Mouse (Mus musculus): ENCODE measurements around the gene Batf. TPM values are rescaled to one million over a fixed set of nuclear protein-coding genes. Genes with fewer than 3 reads are reported as not detected.

The Batf gene
- polyA plus RNA-seq, 1 experiment from 2014 or later: 5.7 TPM

DNA sequence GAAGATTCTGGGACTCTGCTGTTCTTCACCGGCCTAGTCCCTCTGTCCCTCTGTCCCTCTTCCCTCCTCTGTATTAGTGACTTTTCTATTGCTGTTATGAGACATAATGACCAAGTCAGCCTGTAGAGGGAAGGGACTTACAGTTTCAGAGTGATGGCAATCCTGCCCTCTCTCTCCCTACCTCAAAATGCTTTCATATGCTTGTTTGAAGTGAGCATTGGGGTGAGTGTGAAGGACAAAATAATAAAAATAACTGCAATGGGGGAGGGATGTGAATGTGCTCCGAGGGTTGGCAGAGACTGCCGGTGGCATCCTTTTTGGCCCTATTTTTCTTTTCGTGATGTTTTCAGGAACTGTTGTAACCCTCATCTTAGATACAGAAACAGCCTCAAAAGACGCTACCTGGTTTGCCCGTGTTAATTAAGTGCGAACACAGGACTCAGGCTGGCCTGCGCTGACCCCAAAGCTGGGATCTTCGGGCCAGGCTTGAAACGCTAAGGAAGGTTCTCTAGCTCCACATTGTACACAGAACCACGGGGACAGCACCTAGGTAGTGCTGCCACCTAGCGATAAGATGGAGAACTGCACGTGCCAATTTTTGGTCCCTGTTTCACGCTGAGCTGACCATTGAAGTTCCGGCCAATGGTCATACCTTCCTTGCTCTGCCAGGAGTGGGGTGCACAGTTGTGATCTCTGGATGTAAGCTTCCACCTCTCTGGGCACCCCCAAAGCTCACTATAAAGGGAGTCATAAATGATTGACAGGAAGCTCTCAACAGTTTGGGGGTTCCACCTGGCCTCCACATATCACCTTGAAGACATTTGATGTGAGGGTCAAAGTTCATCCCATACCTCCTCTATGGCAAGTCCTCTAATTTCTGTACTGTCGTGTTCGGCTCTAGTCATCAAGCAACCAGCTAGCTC lies 42.8 kb downstream of the Batf start:
- peak; percentile 56 for ATAC-seq (ENCODE audit: low read depth)
- peaks cover 2% of the 10 kb centered on the region for H3K4me1 ChIP-seq (replicated peaks; ENCODE audit: control insufficient read depth, insufficient read depth, low read length)
- no peak overlapping the region for H3K4me2 ChIP-seq (ENCODE audit: low read depth, low read length)

GRCm38 (mm10) chr12:85729945-85730290 lies 43.4 kb downstream of the Batf start:
- H3K4me1 ChIP-seq (replicated peaks; ENCODE audit: control insufficient read depth, insufficient read depth, low read length): peaks cover 2% of the 10 kb centered on the region
- 54% methylated on average over 6 of the region's 6 CpGs for WGBS
- H3K4me2 ChIP-seq (ENCODE audit: low read depth, low read length): no peak overlapping the region
- no peaks in the 10 kb centered on the region for H3K27me3 ChIP-seq (ENCODE audit: control insufficient read depth, insufficient read depth, low read depth, low read length)
- ATAC-seq (ENCODE audit: low read depth): no peak; the same call in 1 of the 2 replicates
- no peak overlapping the region for H3K9ac ChIP-seq (ENCODE audit: low read length)
- H3K27ac ChIP-seq (ENCODE audit: low read length): no peak overlapping the region
- no peaks in the 10 kb centered on the region for H3K9me3 ChIP-seq (ENCODE audit: control insufficient read depth, low read length)
- H3K4me3 ChIP-seq (ENCODE audit: low read length): no peak overlapping the region
- H3K36me3 ChIP-seq (ENCODE audit: control insufficient read depth, insufficient read depth, low read length): no peaks in the 10 kb centered on the region

More for the DNA sequence above, 42.8 kb downstream of the Batf start:
- no peak overlapping the region for H3K4me3 ChIP-seq (ENCODE audit: low read length)
- H3K36me3 ChIP-seq (ENCODE audit: control insufficient read depth, insufficient read depth, low read length): no peaks in the 10 kb centered on the region
- no peaks in the 10 kb centered on the region for H3K27me3 ChIP-seq (ENCODE audit: control insufficient read depth, insufficient read depth, low read depth, low read length)
- no peaks in the 10 kb centered on the region for H3K9me3 ChIP-seq (ENCODE audit: control insufficient read depth, low read length)
- no peak overlapping the region for H3K27ac ChIP-seq (ENCODE audit: low read length)
- H3K9ac ChIP-seq (ENCODE audit: low read length): no peak overlapping the region
- WGBS: 29% methylated on average over 17 of the region's 17 CpGs

- no peaks in the 10 kb centered on the region for H3K27me3 ChIP-seq (ENCODE audit: control insufficient read depth, insufficient read depth, low read depth, low read length)
- no peaks in the 10 kb centered on the region for H3K4me1 ChIP-seq (replicated peaks; ENCODE audit: control insufficient read depth, insufficient read depth, low read length)
- no peak overlapping the region for H3K27ac ChIP-seq (ENCODE audit: low read length)
- ATAC-seq (ENCODE audit: low read depth): no peak; the same call in 1 of the 2 replicates
- H3K9ac ChIP-seq (ENCODE audit: low read length): no peak overlapping the region
- H3K36me3 ChIP-seq (ENCODE audit: control insufficient read depth, insufficient read depth, low read length): no peaks in the 10 kb centered on the region
- no peak overlapping the region for H3K4me3 ChIP-seq (ENCODE audit: low read length)
- no peaks in the 10 kb centered on the region for H3K9me3 ChIP-seq (ENCODE audit: control insufficient read depth, low read length)
- WGBS: 56% methylated on average over 2 of the region's 2 CpGs
- H3K4me2 ChIP-seq (ENCODE audit: low read depth, low read length): no peak overlapping the region
These were observed 49.7 kb downstream of the Batf start for GRCm38 (mm10) chr12:85736203-85736602.

DNA sequence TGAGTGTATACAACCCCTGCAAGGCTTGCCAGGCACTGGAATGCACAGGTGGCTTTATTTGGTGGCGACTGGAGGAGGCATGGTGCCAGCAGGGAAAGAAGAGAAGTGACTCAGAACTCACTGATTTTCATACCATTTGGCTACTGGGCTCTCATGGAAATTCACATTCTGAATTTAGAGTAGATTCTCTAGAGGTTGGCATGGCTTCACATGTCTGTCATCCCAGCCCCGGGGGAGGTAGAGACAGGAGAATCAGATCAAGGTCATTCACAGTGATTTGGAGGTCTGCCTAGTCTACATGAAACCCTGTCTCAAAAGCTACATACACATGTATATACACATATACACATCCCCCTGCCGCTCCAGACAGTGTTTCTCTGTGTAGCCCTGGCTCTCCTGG lies 50.5 kb downstream of the Batf start:
- Histone ChIP-seq H3K27me3 (ENCODE audit: control insufficient read depth, insufficient read depth, low read depth, low read length) (no peaks in the 10 kb centered on the region), H3K4me1 (replicated peaks; ENCODE audit: control insufficient read depth, insufficient read depth, low read length) (no peaks in the 10 kb centered on the region), H3K36me3 (ENCODE audit: control insufficient read depth, insufficient read depth, low read length) (no peaks in the 10 kb centered on the region), H3K9me3 (ENCODE audit: control insufficient read depth, low read length) (no peaks in the 10 kb centered on the region), H3K4me3 (ENCODE audit: low read length) (no peak overlapping the region), H3K4me2 (ENCODE audit: low read depth, low read length) (no peak overlapping the region), H3K27ac (ENCODE audit: low read length) (no peak overlapping the region), H3K9ac (ENCODE audit: low read length) (no peak overlapping the region)
- 87% methylated on average over 3 of the region's 3 CpGs for WGBS
- ATAC-seq (ENCODE audit: low read depth): no peak

GRCm38 (mm10) chr12:85745827-85746695 lies 59.6 kb downstream of the Batf start, which contains the start of gene Flvcr2:
Flvcr2 (plus strand) TSS chr12:85746539.
- Histone ChIP-seq H3K4me3 (ENCODE audit: low read length) (peak within 1 kb of the TSS; percentile 54), H3K4me2 (ENCODE audit: low read depth, low read length) (peak within 1 kb of the TSS; percentile 84), H3K27ac (ENCODE audit: low read length) (peak within 1 kb of the TSS; percentile 65), H3K4me1 (replicated peaks; ENCODE audit: control insufficient read depth, insufficient read depth, low read length) (peaks cover 9% of the 10 kb centered on the region), H3K36me3 (ENCODE audit: control insufficient read depth, insufficient read depth, low read length) (no peaks in the 10 kb centered on the region), H3K27me3 (ENCODE audit: control insufficient read depth, insufficient read depth, low read depth, low read length) (peaks cover 5% of the 10 kb centered on the region; the same call in 1 of the 2 replicates), H3K9ac (ENCODE audit: low read length) (peak within 1 kb of the TSS; percentile 65), H3K9me3 (ENCODE audit: control insufficient read depth, low read length) (no peaks in the 10 kb centered on the region)
- ATAC-seq (ENCODE audit: low read depth): peak; percentile 96
- under 1% methylated on average over 45 of the region's 51 CpGs for WGBS

DNA sequence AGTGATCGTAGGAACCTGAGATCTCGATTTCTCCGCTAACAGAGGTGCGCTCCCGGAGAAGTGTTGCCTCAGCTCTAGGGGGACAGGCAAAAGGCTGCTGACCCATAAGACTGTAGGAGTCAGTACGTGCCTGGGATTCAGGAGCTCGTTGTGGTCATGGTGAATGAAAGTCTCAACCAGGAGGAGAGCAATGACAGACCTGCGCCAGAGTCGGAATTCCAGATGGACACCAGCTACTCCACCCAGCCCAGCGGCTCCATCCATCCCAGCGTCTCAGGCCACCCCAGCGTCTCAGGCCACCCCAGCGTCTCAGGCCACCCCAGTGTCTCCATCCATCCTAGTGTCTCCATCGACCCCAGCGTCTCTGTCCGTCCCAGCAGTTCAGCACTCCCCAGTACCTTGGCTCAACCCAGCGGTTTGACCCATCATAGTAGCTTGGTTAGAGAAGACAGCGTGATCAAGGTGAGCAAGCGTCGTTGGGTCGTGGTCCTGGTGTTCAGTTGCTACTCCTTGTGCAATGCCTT lies 60.3 kb downstream of the Batf start:
- ATAC-seq (ENCODE audit: low read depth): peak; percentile 39
- H3K4me1 ChIP-seq (replicated peaks; ENCODE audit: control insufficient read depth, insufficient read depth, low read length): peaks cover 9% of the 10 kb centered on the region
- H3K9ac ChIP-seq (ENCODE audit: low read length): peak overlapping the region; percentile 65
- H3K4me3 ChIP-seq (ENCODE audit: low read length): peak overlapping the region; percentile 54
- H3K4me2 ChIP-seq (ENCODE audit: low read depth, low read length): peak overlapping the region; percentile 84
- H3K27me3 ChIP-seq (ENCODE audit: control insufficient read depth, insufficient read depth, low read depth, low read length): peaks cover 5% of the 10 kb centered on the region; the same call in 1 of the 2 replicates
- no peak overlapping the region for H3K27ac ChIP-seq (ENCODE audit: low read length)
- 14% methylated on average over 21 of the region's 21 CpGs for WGBS
- no peaks in the 10 kb centered on the region for H3K36me3 ChIP-seq (ENCODE audit: control insufficient read depth, insufficient read depth, low read length)
- H3K9me3 ChIP-seq (ENCODE audit: control insufficient read depth, low read length): no peaks in the 10 kb centered on the region

- 80% methylated on average over 10 of the region's 10 CpGs for WGBS
- H3K4me1 ChIP-seq (replicated peaks; ENCODE audit: control insufficient read depth, insufficient read depth, low read length): peaks cover 9% of the 10 kb centered on the region
- no peak for ATAC-seq (ENCODE audit: low read depth)
- H3K36me3 ChIP-seq (ENCODE audit: control insufficient read depth, insufficient read depth, low read length): no peaks in the 10 kb centered on the region
- H3K27ac ChIP-seq (ENCODE audit: low read length): no peak overlapping the region
- no peaks in the 10 kb centered on the region for H3K9me3 ChIP-seq (ENCODE audit: control insufficient read depth, low read length)
- H3K4me3 ChIP-seq (ENCODE audit: low read length): peak overlapping the region; percentile 54
- H3K4me2 ChIP-seq (ENCODE audit: low read depth, low read length): peak overlapping the region; percentile 84
- no peak overlapping the region; the same call in 1 of the 2 replicates for H3K9ac ChIP-seq (ENCODE audit: low read length)
- H3K27me3 ChIP-seq (ENCODE audit: control insufficient read depth, insufficient read depth, low read depth, low read length): peaks cover 5% of the 10 kb centered on the region; the same call in 1 of the 2 replicates
These were observed 60.9 kb downstream of the Batf start for GRCm38 (mm10) chr12:85747343-85747742.

DNA sequence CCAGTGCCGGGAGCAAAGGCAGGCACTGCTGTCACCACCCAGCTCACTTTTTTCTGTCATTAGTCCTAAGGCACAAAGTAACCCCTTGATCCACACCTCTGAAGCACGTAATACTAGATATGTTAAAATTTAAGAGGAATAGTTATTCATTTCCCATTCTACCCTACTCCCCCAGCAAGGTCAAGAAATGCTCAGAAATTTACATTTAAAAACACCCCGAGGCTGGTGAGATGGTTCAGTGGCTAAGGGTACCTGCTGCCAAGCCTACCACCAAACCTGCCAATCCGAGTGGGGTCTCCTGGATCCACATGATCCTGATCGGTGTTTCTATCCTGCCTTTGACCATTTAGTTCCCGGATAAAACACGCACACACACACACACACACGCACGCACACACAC lies 63.4 kb downstream of the Batf start:
- Histone ChIP-seq H3K9me3 (ENCODE audit: control insufficient read depth, low read length) (no peaks in the 10 kb centered on the region), H3K9ac (ENCODE audit: low read length) (no peak overlapping the region)
- WGBS: 87% methylated on average over 9 of the region's 9 CpGs

More for the DNA sequence above, 63.4 kb downstream of the Batf start:
- Histone ChIP-seq H3K27ac (ENCODE audit: low read length) (no peak overlapping the region), H3K4me3 (ENCODE audit: low read length) (no peak overlapping the region), H3K27me3 (ENCODE audit: control insufficient read depth, insufficient read depth, low read depth, low read length) (peaks cover 5% of the 10 kb centered on the region; the same call in 1 of the 2 replicates), H3K4me1 (replicated peaks; ENCODE audit: control insufficient read depth, insufficient read depth, low read length) (peaks cover 9% of the 10 kb centered on the region), H3K36me3 (ENCODE audit: control insufficient read depth, insufficient read depth, low read length) (no peaks in the 10 kb centered on the region), H3K4me2 (ENCODE audit: low read depth, low read length) (no peak overlapping the region)
- no peak for ATAC-seq (ENCODE audit: low read depth)
